Mouse (Mus musculus) CH12.LX (cell line): ENCODE results near the gene Hist1h3g.
"Not testable (repeated sequence)": the region's sequence is repeated elsewhere in the genome, so short reads cannot be mapped to it uniquely, and the experiment has no call there.

Experiments
- CTCF ChIP-seq, 2 experiments: IDR thresholded peaks in 1 of 2; conservative IDR thresholded peaks in 1 of 2; 2 replicates each; pipeline ENCODE4 v1.5.1; 2011 to 2012; ENCODE audit warnings: low read depth in 2 of 2, low read length in 2 of 2, improper control_type of control experiment in 1 of 2, inconsistent platforms in 1 of 2, mild to moderate bottlenecking in 1 of 2, moderate library complexity in 1 of 2
- E2F4 ChIP-seq: IDR thresholded peaks from 2 replicates; pipeline ENCODE4 v1.6.1; 2011; ENCODE audit warnings: low read depth, low read length, improper control_type of control experiment; ENCODE audit not compliant: insufficient replicate concordance
- ELF1 ChIP-seq: IDR thresholded peaks from 2 replicates; pipeline ENCODE4 v1.6.1; 2014; ENCODE audit warnings: low read depth, mild to moderate bottlenecking, inconsistent platforms, low read length, improper control_type of control experiment
- EP300 ChIP-seq: IDR thresholded peaks from 2 replicates; pipeline ENCODE4 v1.6.1; 2011; ENCODE audit warnings: low read length, improper control_type of control experiment
- JUND ChIP-seq: conservative IDR thresholded peaks from 2 replicates; pipeline ENCODE4 v1.6.1; 2011; ENCODE audit warnings: low read depth, low read length, improper control_type of control experiment
- MEF2A ChIP-seq: IDR thresholded peaks from 2 replicates; pipeline ENCODE4 v1.6.1; 2014; ENCODE audit warnings: low read depth, mild to moderate bottlenecking, inconsistent platforms, low read length, improper control_type of control experiment, borderline replicate concordance
- MYC ChIP-seq: IDR thresholded peaks from 2 replicates; pipeline ENCODE4 v1.6.1; 2011; ENCODE audit warnings: low read depth, mild to moderate bottlenecking, improper control_type of control experiment, low read length
- NRF1 ChIP-seq: IDR thresholded peaks from 2 replicates; pipeline ENCODE4 v1.6.1; 2014; ENCODE audit warnings: low read depth, mild to moderate bottlenecking, inconsistent platforms, low read length, improper control_type of control experiment, moderate library complexity
- POLR2A ChIP-seq: IDR thresholded peaks from 2 replicates; pipeline ENCODE4 v1.6.1; 2011; ENCODE audit warnings: low read depth, mild to moderate bottlenecking, improper control_type of control experiment, low read length
- RAD21 ChIP-seq: IDR thresholded peaks from 2 replicates; pipeline ENCODE4 v1.6.1; 2011; ENCODE audit warnings: low read depth, mild to moderate bottlenecking, low read length, improper control_type of control experiment, moderate library complexity
- SMC3 ChIP-seq: IDR thresholded peaks from 2 replicates; pipeline ENCODE4 v1.6.1; 2011; ENCODE audit warnings: low read depth, low read length, improper control_type of control experiment
- TBP ChIP-seq: conservative IDR thresholded peaks from 2 replicates; pipeline ENCODE4 v1.6.1; 2011; ENCODE audit warnings: low read depth, low read length, improper control_type of control experiment
- USF2 ChIP-seq: conservative IDR thresholded peaks from 2 replicates; pipeline ENCODE4 v1.6.1; 2011; ENCODE audit warnings: low read depth, low read length, improper control_type of control experiment

DNA sequence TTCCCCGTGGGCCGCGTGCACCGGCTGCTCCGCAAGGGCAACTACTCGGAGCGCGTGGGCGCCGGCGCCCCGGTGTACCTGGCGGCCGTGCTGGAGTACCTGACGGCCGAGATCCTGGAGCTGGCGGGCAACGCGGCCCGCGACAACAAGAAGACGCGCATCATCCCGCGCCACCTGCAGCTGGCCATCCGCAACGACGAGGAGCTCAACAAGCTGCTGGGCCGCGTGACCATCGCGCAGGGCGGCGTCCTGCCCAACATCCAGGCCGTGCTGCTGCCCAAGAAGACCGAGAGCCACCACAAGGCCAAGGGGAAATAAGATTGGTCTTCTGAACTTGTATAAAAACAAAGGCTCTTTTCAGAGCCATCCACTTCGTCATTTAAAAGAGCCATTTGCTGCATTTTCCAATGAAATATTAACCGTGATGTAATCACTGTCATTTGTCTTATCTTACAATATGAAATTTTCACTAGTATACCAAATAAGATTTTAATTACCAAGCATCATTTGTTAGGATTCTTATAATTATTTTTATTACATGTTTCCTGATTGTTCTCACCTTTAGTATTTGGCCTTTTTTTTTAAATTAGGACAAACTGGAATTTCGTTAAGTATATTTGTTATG lies 39.4 kb downstream of the Hist1h3g start:
- TF ChIP-seq POLR2A = peak; percentile 85
- not testable (repeated sequence) for TF ChIP-seq ELF1; CTCF (conservative IDR thresholded peaks at IDR 0.05 in 1 of 2, IDR thresholded peaks at IDR 0.05 in 1 of 2; ENCODE audit: low read depth in 2 of 2, low read length in 2 of 2); JUND; RAD21; EP300; NRF1; USF2; TBP; E2F4; MYC; SMC3
- TF ChIP-seq MEF2A = 0 out of 2 replicates have a peak, but pooled peaks have one; percentile 6
